ENCODE assay signal across 10 mouse cellular contexts in the genomic region with DNA sequence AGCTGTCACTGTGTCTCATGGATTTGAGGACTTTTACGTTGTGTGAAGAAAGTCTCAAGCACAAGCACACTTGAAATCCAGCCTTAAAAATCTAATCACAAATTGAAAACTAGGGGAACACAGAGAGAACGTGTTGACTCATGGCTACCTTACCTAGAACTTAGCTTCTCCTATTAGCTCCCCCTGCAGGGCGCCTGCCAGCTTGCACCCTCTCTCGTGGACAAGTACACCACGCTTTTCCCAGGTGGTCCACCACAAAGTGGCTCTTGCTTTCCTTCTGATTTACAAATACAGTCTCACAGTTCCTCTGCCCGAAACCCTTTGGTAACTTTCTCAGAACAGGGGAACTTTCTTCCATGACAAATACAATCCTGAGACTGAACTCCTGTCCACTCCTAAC.
DNase-seq lines count a peak whose midpoint lies in the region; ATAC-seq and TF ChIP-seq lines count a peak whose summit lies in the region.
"Had no signal": no experiment of that assay in that cellular context is flagged by ENCODE, and none has a peak within 500 bp of the region (broad histone marks: within the 10 kb centered on the region; RNA-seq: fewer than 3 reads in every experiment).

No protein-coding gene starts in this region.

- H3K36me3 ChIP-seq in heart, postnatal 0 days (replicated peaks; ENCODE audit: control insufficient read depth, insufficient read depth, low read length): no peaks in the 10 kb centered on the region
- no peaks in the 10 kb centered on the region for H3K36me3 ChIP-seq in heart, embryonic 12.5 days
- H3K36me3 ChIP-seq in ES-Bruce4 (ENCODE audit: control insufficient read depth, insufficient read depth, low read length, poor library complexity, severe bottlenecking): no peaks in the 10 kb centered on the region
- H3K36me3 ChIP-seq: limb, embryonic 12.5 days had no signal

- H3K4me2 ChIP-seq in heart, postnatal 0 days (ENCODE audit: low read depth, low read length): no peak overlapping the region
- no peak overlapping the region for H3K4me2 ChIP-seq in heart, embryonic 12.5 days
- H3K4me2 ChIP-seq: limb, embryonic 12.5 days had no signal

- H3K27me3 ChIP-seq in heart, postnatal 0 days (ENCODE audit: control insufficient read depth, insufficient read depth, low read length): no peaks in the 10 kb centered on the region
- H3K27me3 ChIP-seq in heart, embryonic 12.5 days (replicated peaks): no peaks in the 10 kb centered on the region
- no peaks in the 10 kb centered on the region; the same call in 1 of the 2 replicates for H3K27me3 ChIP-seq in ES-Bruce4 (ENCODE audit: control insufficient read depth, insufficient read depth, low read length, poor library complexity, severe bottlenecking)
- H3K27me3 ChIP-seq: limb, embryonic 12.5 days had no signal

- TF ChIP-seq CTCF in heart, postnatal 0 days (IDR thresholded peaks at IDR 0.05; ENCODE audit: low read depth): 0 out of 2 replicates have a peak, but pooled peaks have one; percentile 2
- TF ChIP-seq CTCF in ES-Bruce4 (IDR thresholded peaks at IDR 0.05; ENCODE audit: low read depth, low read length): peak; percentile 54

- no peak for DNase-seq in heart, postnatal 0 days (ENCODE audit: low spot score)
- peak; percentile 36 for DNase-seq in 416B (ENCODE audit: low read depth)
- DNase-seq in induced T-regulatory cell, adult 2 months (ENCODE audit: low read depth): peak; percentile 34
- no peak for DNase-seq in layer of hippocampus, adult 18-20 months (ENCODE audit: low spot score in 2 of 2)
- DNase-seq in testis, postnatal 14 days (ENCODE audit: low spot score): no peak
- no peak for DNase-seq in gastrocnemius, postnatal 10 days
- DNase-seq: kidney, adult 2 months had no signal

- H3K9me3 ChIP-seq in heart, postnatal 0 days (replicated peaks; ENCODE audit: control insufficient read depth, low read length): no peaks in the 10 kb centered on the region
- no peaks in the 10 kb centered on the region for H3K9me3 ChIP-seq in heart, embryonic 12.5 days (replicated peaks)
- H3K9me3 ChIP-seq in ES-Bruce4 (replicated peaks; ENCODE audit: control insufficient read depth, insufficient read depth, low read length, poor library complexity, severe bottlenecking): no peaks in the 10 kb centered on the region
- H3K9me3 ChIP-seq: limb, embryonic 12.5 days had no signal

- no peak overlapping the region for H3K4me3 ChIP-seq in heart, postnatal 0 days (ENCODE audit: low read depth, low read length)
- H3K4me3 ChIP-seq in heart, embryonic 12.5 days: no peak overlapping the region
- H3K4me3 ChIP-seq in ES-Bruce4 (ENCODE audit: low read depth, low read length): no peak overlapping the region
- H3K4me3 ChIP-seq: limb, embryonic 12.5 days had no signal

- TF ChIP-seq EP300 in heart, postnatal 0 days (IDR thresholded peaks at IDR 0.05; ENCODE audit: low read depth): no peak
- no peak for TF ChIP-seq EP300 in ES-Bruce4 (IDR thresholded peaks at IDR 0.05; ENCODE audit: insufficient read depth, low read depth, low read length)

- no peak for TF ChIP-seq POLR2A in ES-Bruce4 (IDR thresholded peaks at IDR 0.05; ENCODE audit: insufficient read depth, low read length)

- no peak overlapping the region for H3K27ac ChIP-seq in heart, postnatal 0 days (ENCODE audit: low read depth)
- no peak overlapping the region for H3K27ac ChIP-seq in heart, embryonic 12.5 days (ENCODE audit: poor library complexity, severe bottlenecking)
- H3K27ac ChIP-seq in ES-Bruce4 (ENCODE audit: insufficient read depth, low read length): no peak overlapping the region
- H3K27ac ChIP-seq: limb, embryonic 12.5 days had no signal

- no peak for ATAC-seq in heart, postnatal 0 days (ENCODE audit: insufficient read depth, low read depth)
- no peak for ATAC-seq in heart, embryonic 12.5 days (ENCODE audit: insufficient number of reproducible peaks, low FRiP score)

- no peaks in the 10 kb centered on the region for H3K4me1 ChIP-seq in heart, postnatal 0 days (ENCODE audit: control insufficient read depth, insufficient read depth)
- no peaks in the 10 kb centered on the region for H3K4me1 ChIP-seq in heart, embryonic 12.5 days (replicated peaks)
- H3K4me1 ChIP-seq in ES-Bruce4 (ENCODE audit: control insufficient read depth, insufficient read depth, low read length): no peaks in the 10 kb centered on the region
- H3K4me1 ChIP-seq: limb, embryonic 12.5 days had no signal

- no peak overlapping the region for H3K9ac ChIP-seq in heart, postnatal 0 days (replicated peaks; ENCODE audit: low read depth, low read length)
- H3K9ac ChIP-seq in heart, embryonic 12.5 days: no peak overlapping the region
- H3K9ac ChIP-seq in ES-Bruce4 (ENCODE audit: low read depth, poor library complexity, severe bottlenecking): no peak overlapping the region
- H3K9ac ChIP-seq: limb, embryonic 12.5 days had no signal

- 52% methylated on average over 6 of the region's 6 CpGs for WGBS in heart, postnatal 0 days
- WGBS in heart, embryonic 12.5 days: 60% methylated on average over 6 of the region's 6 CpGs

Comparison
In these comparisons a context has a peak if more than half of its experiments do, and no peak if none do; other contexts are left out.
1. DNase-seq: peak in 416B (single experiment) and induced T-regulatory cell, adult 2 months (single experiment); none in heart, postnatal 0 days (single experiment), layer of hippocampus, adult 18-20 months (0 of 2), testis, postnatal 14 days (single experiment) and gastrocnemius, postnatal 10 days (single experiment).